8 mouse cellular contexts compared by ENCODE assay signal in the genomic region with DNA sequence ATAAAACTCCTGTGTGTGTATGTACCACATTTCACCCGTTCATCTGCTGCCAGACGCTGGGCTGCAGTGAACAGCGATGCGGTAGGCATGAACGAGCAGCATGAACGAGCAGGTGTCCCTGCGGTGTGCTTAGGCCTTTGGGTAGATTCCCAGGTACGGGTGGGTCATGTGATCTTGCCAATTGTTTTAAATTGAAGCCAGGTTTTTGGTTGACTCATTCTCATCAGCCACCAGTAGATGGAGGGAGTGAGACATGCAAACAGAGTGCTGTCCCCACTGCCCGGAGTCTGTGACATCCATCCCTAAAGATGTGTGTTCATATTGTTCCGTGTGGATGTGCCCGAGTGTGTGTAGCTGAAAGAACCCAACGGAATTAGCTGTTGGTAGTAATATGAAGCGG.
DNase-seq lines count a peak whose midpoint lies in the region; ATAC-seq lines count a peak whose summit lies in the region.

No protein-coding gene starts in this region.

- peak; percentile 50 to 67 for DNase-seq in right cerebral cortex, adult 2 months (ENCODE audit: low spot score in 2 of 2)
- DNase-seq in right cerebral cortex, postnatal 14 days, result no peak
- DNase-seq in frontal cortex, postnatal 36 days (ENCODE audit: low spot score in 2 of 2), result peak; percentile 38 to 73
- peak; percentile 71 to 77 for DNase-seq in kidney, postnatal 36 days
- DNase-seq in lung, postnatal 36 days, result peak; percentile 81
- DNase-seq in T-cell, adult 2 months (ENCODE audit: low spot score), result no peak
- DNase-seq in gastrocnemius, adult 8-10 months (ENCODE audit: low spot score in 2 of 2), result no peak

- ATAC-seq in cerebellum, adult (ENCODE audit: insufficient number of reproducible peaks, low FRiP score, low TSS enrichment), result peak; percentile 68

Comparison
In these comparisons a context has a peak if more than half of its experiments do, and no peak if none do; other contexts are left out.
1. DNase-seq: peak in right cerebral cortex, adult 2 months (2 of 2), frontal cortex, postnatal 36 days (2 of 2), kidney, postnatal 36 days (2 of 2) and lung, postnatal 36 days (single experiment); none in right cerebral cortex, postnatal 14 days (single experiment), T-cell, adult 2 months (single experiment) and gastrocnemius, adult 8-10 months (0 of 2).